Mouse (Mus musculus) kidney, adult 2 months (tissue): ENCODE results near the gene Tex21. TPM values are rescaled to one million over a fixed set of nuclear protein-coding genes. Genes with fewer than 3 reads are reported as not detected.

ENCODE experiments used
- DNase-seq: peaks from one replicate; pipeline ENCODE4 v3.0.0; 2021
- H3K27ac ChIP-seq: fragments of 200-500 bp; 2 replicates; pipeline ENCODE4 v1.5.1; 2012; ENCODE audit warnings: low read depth, low read length, control low read depth, inconsistent platforms; ENCODE audit not compliant: insufficient read depth
- H3K27me3 ChIP-seq: fragments of 200-500 bp; replicated peaks from 2 replicates; pipeline ENCODE4 v1.6.1; 2012; ENCODE audit warnings: mild to moderate bottlenecking, moderate library complexity, low read length, inconsistent platforms; ENCODE audit not compliant: control insufficient read depth, insufficient read depth
- H3K36me3 ChIP-seq: fragments of 200-500 bp; 2 replicates; pipeline ENCODE4 v1.6.1; 2012; ENCODE audit warnings: mild to moderate bottlenecking, moderate library complexity, low read length, inconsistent platforms; ENCODE audit not compliant: control insufficient read depth, insufficient read depth
- H3K4me1 ChIP-seq: fragments of 200-500 bp; 2 replicates; pipeline ENCODE4 v1.6.1; 2011; ENCODE audit warnings: low read length; ENCODE audit not compliant: control insufficient read depth, insufficient read depth
- H3K4me3 ChIP-seq: fragments of 200-500 bp; 2 replicates; pipeline ENCODE4 v1.5.1; 2011; ENCODE audit warnings: mild to moderate bottlenecking, low read depth, low read length, control low read depth; ENCODE audit not compliant: insufficient read depth
- CTCF ChIP-seq: fragments of 200-500 bp; conservative IDR thresholded peaks from 2 replicates; pipeline ENCODE4 v1.5.1; 2011; ENCODE audit warnings: low read depth, mild to moderate bottlenecking, control low read depth, low read length, moderate library complexity, mixed read lengths; ENCODE audit not compliant: insufficient read depth, insufficient read length
- POLR2A ChIP-seq: fragments of 200-500 bp; IDR thresholded peaks from one replicate; pipeline ENCODE4 v1.6.1; 2011; ENCODE audit warnings: low read depth, low read length, control low read depth
- WGBS: fragments of 180-500 bp; shearing (Covaris S2); methylation state at CpG from one replicate; pipeline ENCODE4 v1.1.7; 2018; 5-methylcytosine and 5-hydroxymethylcytosine counted together
- polyA plus RNA-seq: library from polyadenylated mRNA; depleted of rRNA; stranded (reverse); fragments of >200 nt; gene quantifications from 2 replicates; pipeline ENCODE4 v1.2.3, GENCODE M21; 2012

The Tex21 gene
- polyA plus RNA-seq, 1 experiment: 0.11 TPM

GRCm38 (mm10) chr12:76269196-76269595 is 22.6 kb upstream of the Tex21 start:
- H3K36me3 ChIP-seq: peaks cover 1% of the 10 kb centered on the region; the same call in 1 of the 2 replicates
- 51% methylated on average over 7 of the region's 7 CpGs for WGBS
- no peak for TF ChIP-seq CTCF
- TF ChIP-seq POLR2A: no peak
- no peak overlapping the region for H3K27ac ChIP-seq
- H3K4me1 ChIP-seq: no peaks in the 10 kb centered on the region; the same call in 1 of the 2 replicates
- no peaks in the 10 kb centered on the region for H3K27me3 ChIP-seq
- peak; percentile 33 for DNase-seq
- no peak overlapping the region for H3K4me3 ChIP-seq

DNA sequence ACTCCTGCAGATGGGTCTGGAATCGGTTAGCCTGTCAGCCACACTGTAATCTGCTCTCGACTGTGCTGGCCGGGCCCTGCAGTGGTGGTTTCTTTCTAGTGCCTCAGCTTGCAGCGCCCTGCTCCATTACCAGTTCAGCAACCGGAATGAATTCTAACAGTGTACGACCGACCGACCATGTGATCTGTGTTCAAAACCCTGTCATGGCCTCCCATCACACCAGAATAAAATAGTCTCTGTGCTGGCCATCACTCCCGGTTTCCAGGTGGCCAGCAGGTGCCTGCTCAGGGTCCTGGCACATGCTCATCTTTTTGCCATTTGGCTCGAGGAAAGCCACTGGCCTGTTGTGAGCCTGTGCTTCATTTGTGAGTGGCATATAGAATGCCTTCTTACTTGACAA is 22.1 kb upstream of the Tex21 start:
- WGBS: 63% methylated on average over 10 of the region's 10 CpGs
- TF ChIP-seq POLR2A (no peak), CTCF (no peak)
- H3K4me1 ChIP-seq: peaks cover 1% of the 10 kb centered on the region; the same call in 1 of the 2 replicates

DNA sequence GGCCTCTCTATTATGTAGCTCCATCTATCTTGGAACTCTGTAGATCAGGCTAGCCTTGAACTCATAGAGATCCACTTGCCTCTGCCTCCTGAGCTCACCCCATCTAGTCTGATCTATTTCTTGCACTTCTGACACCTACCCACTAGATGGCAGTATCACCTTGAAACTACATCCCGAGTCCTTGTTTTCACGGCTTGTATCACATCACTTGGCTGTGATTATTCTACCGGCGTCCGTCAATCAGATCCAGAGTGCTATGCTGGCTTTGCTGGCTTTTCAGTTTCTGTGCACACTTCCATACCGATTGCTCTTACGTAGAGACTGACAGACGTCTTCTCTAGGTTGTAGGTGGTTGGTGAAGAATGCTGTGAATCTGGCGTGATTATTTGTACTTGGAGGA is 20.3 kb upstream of the Tex21 start:
- peak; percentile 55 for DNase-seq
- 48% methylated on average over 9 of the region's 9 CpGs for WGBS
- peak; percentile 55 for TF ChIP-seq CTCF
- no peak for TF ChIP-seq POLR2A
- Histone ChIP-seq H3K27ac (no peak overlapping the region), H3K4me1 (peaks cover 11% of the 10 kb centered on the region; the same call in 1 of the 2 replicates), H3K27me3 (no peaks in the 10 kb centered on the region), H3K4me3 (no peak overlapping the region), H3K36me3 (no peaks in the 10 kb centered on the region; the same call in 1 of the 2 replicates)

More for the DNA sequence above, 22.1 kb upstream of the Tex21 start:
- H3K4me3 ChIP-seq: no peak overlapping the region
- DNase-seq: no peak
- no peak overlapping the region for H3K27ac ChIP-seq
- no peaks in the 10 kb centered on the region for H3K27me3 ChIP-seq
- peaks cover 1% of the 10 kb centered on the region; the same call in 1 of the 2 replicates for H3K36me3 ChIP-seq

DNA sequence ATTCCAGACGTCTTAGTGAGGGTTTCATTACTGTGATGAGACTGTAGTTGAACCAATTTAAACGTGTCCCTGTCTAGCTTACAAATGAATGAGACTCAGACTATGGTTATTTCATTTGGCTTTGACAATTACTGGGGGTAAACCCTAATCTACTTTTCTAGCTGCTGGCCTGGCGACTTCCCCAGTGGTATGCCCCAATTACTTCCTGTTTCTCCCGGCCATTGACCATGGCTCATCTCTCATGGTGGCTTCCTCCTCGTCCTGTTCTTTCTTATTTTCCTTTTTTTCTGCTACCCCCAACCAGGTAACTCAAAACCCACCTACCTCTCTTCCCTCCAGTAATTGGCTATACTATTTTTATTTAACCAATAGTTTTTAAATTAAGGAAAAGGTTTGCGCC is 18.5 kb upstream of the Tex21 start:
- Histone ChIP-seq H3K27ac (no peak overlapping the region), H3K36me3 (no peaks in the 10 kb centered on the region), H3K4me3 (no peak overlapping the region), H3K4me1 (peaks cover 11% of the 10 kb centered on the region; the same call in 1 of the 2 replicates), H3K27me3 (no peaks in the 10 kb centered on the region)
- no peak for TF ChIP-seq CTCF
- WGBS: 61% methylated on average over 6 of the region's 6 CpGs
- no peak for DNase-seq

- 61% methylated on average over 9 of the region's 9 CpGs for whole genome bisulfite sequencing
- TF ChIP-seq POLR2A (no peak), CTCF (no peak)
- Histone ChIP-seq H3K36me3 (no peaks in the 10 kb centered on the region), H3K27ac (no peak overlapping the region), H3K4me1 (peaks cover 11% of the 10 kb centered on the region; the same call in 1 of the 2 replicates), H3K4me3 (no peak overlapping the region), H3K27me3 (no peaks in the 10 kb centered on the region)
- DNase-seq: no peak
Observed at GRCm38 (mm10) chr12:76264325-76264965, 17.9 kb upstream of the Tex21 start.

DNA sequence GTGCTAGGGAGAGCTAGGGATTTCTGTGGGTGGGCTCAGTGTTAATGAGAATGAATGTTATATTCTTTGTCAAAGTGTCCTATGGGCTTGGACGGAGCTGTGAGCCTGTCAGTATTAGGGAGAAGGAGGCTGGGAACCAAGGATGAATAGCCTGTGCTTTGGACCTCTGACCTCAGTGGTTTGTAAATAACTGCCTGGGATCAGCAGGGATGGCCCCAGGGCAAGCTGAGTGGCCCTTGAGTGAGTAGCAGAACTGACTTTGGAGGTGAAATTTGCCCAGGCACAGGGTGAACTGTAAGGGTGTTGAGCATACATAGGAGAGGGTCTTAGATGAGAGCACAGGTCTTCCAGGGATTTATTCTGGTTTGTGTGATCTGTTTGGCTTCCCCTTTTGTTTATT is 17.3 kb upstream of the Tex21 start:
- Histone ChIP-seq H3K4me1 (peaks cover 11% of the 10 kb centered on the region; the same call in 1 of the 2 replicates), H3K27ac (no peak overlapping the region), H3K4me3 (no peak overlapping the region), H3K36me3 (no peaks in the 10 kb centered on the region), H3K27me3 (no peaks in the 10 kb centered on the region)
- TF ChIP-seq CTCF (no peak), POLR2A (no peak)
- DNase-seq: peak; percentile 81
- WGBS: 30% methylated on average over 1 of the region's 1 CpGs

- Histone ChIP-seq H3K4me1 (peaks cover 14% of the 10 kb centered on the region; the same call in 1 of the 2 replicates), H3K4me3 (no peak overlapping the region), H3K27me3 (no peaks in the 10 kb centered on the region), H3K36me3 (no peaks in the 10 kb centered on the region), H3K27ac (no peak overlapping the region)
- WGBS: 87% methylated on average over 4 of the region's 4 CpGs
- DNase-seq: no peak
- no peak for TF ChIP-seq CTCF
- no peak for TF ChIP-seq POLR2A
Observed at GRCm38 (mm10) chr12:76262918-76263317, 16.4 kb upstream of the Tex21 start.

DNA sequence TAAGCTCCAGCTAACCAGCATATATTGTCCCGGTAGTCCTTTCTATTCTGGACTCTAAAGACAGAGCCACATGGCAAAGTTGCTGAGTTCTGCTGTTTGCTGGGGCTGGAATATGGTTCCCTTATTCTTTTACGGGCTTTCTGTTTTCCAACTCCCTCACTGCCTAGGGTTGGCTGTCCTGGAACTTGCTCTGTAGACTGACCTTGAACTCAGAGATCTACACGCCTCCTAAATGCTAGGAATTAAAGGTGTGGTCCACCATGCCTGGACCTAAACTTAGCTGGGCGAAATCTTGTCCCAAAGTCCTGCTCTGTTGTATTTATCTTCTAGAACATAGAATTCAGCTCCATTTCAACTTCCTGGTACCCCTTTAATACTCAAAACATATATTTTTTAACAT is 15.0 kb upstream of the Tex21 start:
- 66% methylated on average over 4 of the region's 4 CpGs for WGBS
- Histone ChIP-seq H3K27me3 (no peaks in the 10 kb centered on the region), H3K27ac (no peak overlapping the region), H3K36me3 (no peaks in the 10 kb centered on the region), H3K4me1 (peaks cover 14% of the 10 kb centered on the region; the same call in 1 of the 2 replicates), H3K4me3 (no peak overlapping the region)
- TF ChIP-seq CTCF: no peak
- TF ChIP-seq POLR2A: no peak
- DNase-seq: no peak
